Mouse (Mus musculus) ES-Bruce4 (cell line): ENCODE results near the gene Hmgcl.

Experiments used
- CTCF ChIP-seq: IDR thresholded peaks from one replicate; pipeline ENCODE4 v1.8.1; 2011; ENCODE audit warnings: low read depth, low read length
- POLR2A ChIP-seq: IDR thresholded peaks from one replicate; pipeline ENCODE4 v1.8.1; 2011; ENCODE audit warnings: low read length; ENCODE audit not compliant: insufficient read depth

- TF ChIP-seq CTCF (no peak), POLR2A (no peak)
These were observed 41.4 kb upstream of the Hmgcl start for GRCm38 (mm10) chr4:135904810-135905209.
